Mouse (Mus musculus) liver, embryonic 14.5 days (tissue): Measurements from ENCODE around the gene Thrap3.

Experiments
- CTCF ChIP-seq: IDR thresholded peaks from 2 replicates; pipeline ENCODE4 v1.5.1; 2016; ENCODE audit warnings: antibody characterized with exemption, low read depth, control low read depth
- EP300 ChIP-seq: IDR thresholded peaks from 2 replicates; pipeline ENCODE4 v1.6.1; 2016; ENCODE audit warnings: antibody characterized with exemption, low read depth

DNA sequence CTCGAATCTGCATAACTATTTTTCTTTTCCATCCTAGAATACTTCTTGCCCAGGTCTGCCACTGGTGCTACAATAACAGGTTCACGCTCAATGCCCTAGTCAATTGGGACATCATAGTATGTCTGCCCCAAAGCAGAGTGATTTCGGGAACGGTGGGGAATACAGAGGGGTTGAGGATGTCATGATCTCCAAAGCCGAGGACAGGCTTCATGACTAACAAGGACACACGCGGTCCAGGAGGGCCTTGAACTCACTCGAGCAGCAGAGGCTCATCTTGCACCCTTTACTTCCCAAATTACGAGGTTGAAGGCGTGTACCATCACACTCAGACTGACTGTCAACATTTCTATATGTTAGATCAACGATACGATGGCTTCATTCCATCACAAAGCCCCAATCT, 24.1 kb upstream of the Thrap3 start:
- no peak for TF ChIP-seq CTCF
- no peak for TF ChIP-seq EP300
